Mouse (Mus musculus) monocyte, adult 2 months (primary cell): ENCODE measurements around the gene Mlxipl.

ENCODE experiments used
- DNase-seq, 2 experiments: peaks; one replicate each; pipeline ENCODE4 v3.0.0; 2022; ENCODE audit warnings: low spot score in 2 of 2, low read depth in 1 of 2

The Mlxipl gene

GRCm38 (mm10) chr5:135144469-135144868 is 54.8 kb downstream of the Mlxipl start:
- no peak for DNase-seq

GRCm38 (mm10) chr5:135145532-135145931 is 55.8 kb downstream of the Mlxipl start:
- no peak for DNase-seq

GRCm38 (mm10) chr5:135145955-135146354 is 56.3 kb downstream of the Mlxipl start:
- no peak for DNase-seq

GRCm38 (mm10) chr5:135148715-135149052 is 59.0 kb downstream of the Mlxipl start:
- no peak for DNase-seq

- DNase-seq = peak; percentile 99
Measured at GRCm38 (mm10) chr5:135149053-135149819, 59.5 kb downstream of the Mlxipl start, which contains the start of gene Tbl2. Gene Tbl2 (plus strand): TSS chr5:135149657.

GRCm38 (mm10) chr5:135149820-135150178 is 60.1 kb downstream of the Mlxipl start:
- DNase-seq = no peak

GRCm38 (mm10) chr5:135156496-135156895 is 66.8 kb downstream of the Mlxipl start:
- no peak for DNase-seq

GRCm38 (mm10) chr5:135161221-135161620 is 71.5 kb downstream of the Mlxipl start:
- DNase-seq = no peak

- no peak for DNase-seq
Measured at GRCm38 (mm10) chr5:135161650-135162049, 72.0 kb downstream of the Mlxipl start.

- DNase-seq = no peak
Measured at GRCm38 (mm10) chr5:135162361-135162760, 72.7 kb downstream of the Mlxipl start.

GRCm38 (mm10) chr5:135162821-135163220 is 73.1 kb downstream of the Mlxipl start:
- no peak for DNase-seq

- no peak for DNase-seq
Measured at GRCm38 (mm10) chr5:135166909-135167308, 77.2 kb downstream of the Mlxipl start.

- no peak for DNase-seq
Measured at GRCm38 (mm10) chr5:135167469-135167868, 77.8 kb downstream of the Mlxipl start.

- DNase-seq = peak; percentile 96
Measured at GRCm38 (mm10) chr5:135168063-135169062, 78.7 kb downstream of the Mlxipl start, which contains the start of gene Bcl7b. Gene Bcl7b (plus strand): TSS chr5:135168283.

GRCm38 (mm10) chr5:135169479-135169878 is 79.8 kb downstream of the Mlxipl start:
- no peak for DNase-seq

- no peak for DNase-seq
Measured at GRCm38 (mm10) chr5:135171688-135172220, 82.1 kb downstream of the Mlxipl start.

GRCm38 (mm10) chr5:135172986-135173385 is 83.3 kb downstream of the Mlxipl start:
- DNase-seq = no peak

- DNase-seq = no peak
Measured at GRCm38 (mm10) chr5:135175086-135175485, 85.4 kb downstream of the Mlxipl start.

- DNase-seq = no peak
Measured at GRCm38 (mm10) chr5:135178523-135178922, 88.8 kb downstream of the Mlxipl start.

- no peak for DNase-seq
Measured at GRCm38 (mm10) chr5:135178996-135179395, 89.3 kb downstream of the Mlxipl start.

GRCm38 (mm10) chr5:135179616-135180015 is 89.9 kb downstream of the Mlxipl start:
- no peak for DNase-seq

- DNase-seq = no peak
Measured at GRCm38 (mm10) chr5:135180796-135181195, 91.1 kb downstream of the Mlxipl start.
